Mouse (Mus musculus): ENCODE data around the gene Gm49322.
"Not testable (repeated sequence)": the region's sequence is repeated elsewhere in the genome, so short reads cannot be mapped to it uniquely, and the experiment has no call there.

Gm49322 gene

DNA sequence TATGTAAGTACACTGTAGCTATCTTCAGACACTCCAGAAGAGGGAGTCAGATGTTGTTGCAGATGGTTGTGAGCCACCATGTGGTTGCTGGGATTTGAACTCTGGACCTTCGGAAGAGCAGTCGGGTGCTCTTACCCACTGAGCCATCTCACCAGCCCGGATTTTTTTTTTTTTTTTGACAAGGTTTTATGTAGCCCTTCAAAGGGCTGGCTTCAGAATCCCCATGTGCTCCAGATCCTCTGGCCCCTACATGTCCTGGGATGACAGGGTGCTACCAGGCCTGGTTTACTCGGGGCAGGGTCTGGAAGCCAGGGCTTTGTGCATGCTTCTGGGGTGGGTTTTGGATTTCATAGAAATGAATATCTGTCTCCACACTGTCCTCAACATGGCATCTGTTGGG, at the start of gene Gm49322:
TSS of gene Gm49322 (plus strand) at position 301 of the 400 bp plus-strand sequence.
- not testable (repeated sequence) for DNase-seq (ENCODE audit: low read depth)

- DNase-seq (ENCODE audit: low read depth) = no peak
Observed at GRCm38 (mm10) chr10:80557346-80557965, 48.4 kb upstream of the Gm49322 start.

DNA sequence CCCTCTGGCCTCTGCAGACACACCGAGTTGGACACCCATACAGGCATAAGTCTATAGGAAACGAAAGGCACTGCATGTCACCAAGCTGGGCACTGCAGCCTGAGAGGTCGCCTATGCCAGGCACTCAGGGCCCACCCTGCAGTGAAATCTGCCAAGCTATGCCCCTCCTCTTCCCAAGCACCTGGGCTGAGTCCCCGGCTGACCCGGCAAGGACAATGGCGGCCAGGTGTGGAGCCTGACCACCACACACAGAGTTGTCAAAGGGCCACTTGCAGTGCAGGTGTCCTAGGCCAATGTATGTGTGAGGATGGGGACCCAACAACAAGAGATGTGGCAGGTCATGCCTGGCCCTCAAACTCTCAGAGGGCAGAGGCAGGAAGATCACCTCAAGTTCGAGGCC, 46.4 kb upstream of the Gm49322 start:
- DNase-seq (ENCODE audit: low read depth) = no peak

DNA sequence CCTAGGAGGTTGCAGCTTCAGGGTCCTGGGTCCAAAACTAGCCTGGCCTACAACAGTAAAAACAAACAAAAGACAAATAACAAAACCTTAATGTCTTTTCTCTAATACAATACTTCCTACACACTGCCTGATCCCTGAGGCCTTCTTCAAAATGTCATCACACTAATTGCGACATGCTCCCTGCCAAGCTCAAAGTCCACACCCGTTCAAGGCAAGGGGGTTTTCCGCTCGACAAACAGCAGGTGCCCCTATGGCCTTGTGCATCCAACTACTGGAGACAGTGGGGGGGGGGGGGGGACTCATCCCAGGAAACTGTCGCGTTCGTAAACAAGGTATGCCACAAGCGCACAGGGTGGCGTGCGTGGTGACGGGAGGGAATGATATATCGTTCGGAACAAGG, 45.2 kb upstream of the Gm49322 start:
- DNase-seq (ENCODE audit: low read depth) = no peak

DNA sequence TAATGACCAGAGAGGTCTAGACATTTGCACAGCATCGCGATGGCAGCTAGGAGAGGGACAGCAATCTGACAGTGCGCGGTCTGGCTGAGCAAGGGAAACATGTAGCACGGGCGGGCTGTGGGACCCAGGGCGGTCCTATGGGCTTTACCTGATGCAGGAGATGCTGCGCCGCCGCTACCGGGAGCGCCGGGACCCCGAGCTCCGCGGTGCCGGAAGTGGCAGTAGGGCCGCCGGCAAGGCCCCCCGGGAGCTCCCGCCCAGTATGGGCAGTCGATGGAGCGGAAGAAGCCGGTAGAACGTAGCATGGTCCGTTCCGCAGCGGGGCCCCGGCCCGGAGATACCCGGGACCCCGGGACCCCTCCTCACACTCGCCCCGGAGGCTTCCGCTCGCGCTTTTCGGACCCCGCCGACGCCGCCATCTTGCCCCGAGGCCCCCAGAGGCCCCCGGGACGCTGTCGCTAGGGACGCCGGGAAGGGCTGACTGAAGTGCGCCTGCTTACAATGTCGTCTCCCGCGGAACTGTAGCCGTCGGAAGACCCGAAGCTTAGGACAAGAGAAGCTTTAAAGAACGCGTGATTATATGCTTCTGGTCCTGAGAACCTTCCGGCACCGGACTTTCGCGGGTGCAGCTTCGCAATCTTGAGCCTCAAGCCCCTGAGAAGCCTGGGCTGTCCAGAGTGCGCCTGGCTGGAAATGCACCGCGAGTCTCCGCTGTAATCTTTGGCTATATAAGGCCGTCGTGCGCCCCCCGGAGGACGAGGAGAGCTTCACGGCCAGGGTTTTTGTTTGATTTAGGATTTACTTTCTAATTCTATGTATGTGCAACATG, 44.5 kb upstream of the Gm49322 start, which contains the start of gene Rexo1:
TSS of gene Rexo1 (minus strand) at position 445 of the 829 bp plus-strand sequence.
- peak; percentile 95 for DNase-seq (ENCODE audit: low read depth)

GRCm38 (mm10) chr10:80566375-80567092, 39.3 kb upstream of the Gm49322 start:
- DNase-seq (ENCODE audit: low read depth) = no peak

GRCm38 (mm10) chr10:80568876-80569275, 36.9 kb upstream of the Gm49322 start:
- no peak for DNase-seq (ENCODE audit: low read depth)

DNA sequence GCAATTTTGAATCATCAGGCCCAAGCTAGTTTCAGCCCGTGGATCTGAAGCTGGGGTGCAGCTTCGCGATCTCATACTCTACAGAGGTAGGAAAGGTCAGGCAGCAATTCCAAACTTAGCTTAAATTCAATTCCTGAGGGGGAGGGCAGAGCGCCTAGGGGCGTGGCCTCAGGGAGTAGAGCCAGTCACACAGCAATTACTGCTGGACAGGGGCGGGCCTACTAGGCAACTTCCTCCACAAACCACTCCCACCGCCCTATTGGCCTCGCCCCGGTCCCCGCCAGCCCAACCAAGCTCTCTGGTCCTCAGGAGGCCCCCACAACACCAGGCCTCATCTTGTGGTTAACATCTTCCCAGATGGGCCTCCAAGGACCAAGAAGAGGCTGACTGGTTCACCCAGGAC, 36.2 kb upstream of the Gm49322 start:
- no peak for DNase-seq (ENCODE audit: low read depth)

DNA sequence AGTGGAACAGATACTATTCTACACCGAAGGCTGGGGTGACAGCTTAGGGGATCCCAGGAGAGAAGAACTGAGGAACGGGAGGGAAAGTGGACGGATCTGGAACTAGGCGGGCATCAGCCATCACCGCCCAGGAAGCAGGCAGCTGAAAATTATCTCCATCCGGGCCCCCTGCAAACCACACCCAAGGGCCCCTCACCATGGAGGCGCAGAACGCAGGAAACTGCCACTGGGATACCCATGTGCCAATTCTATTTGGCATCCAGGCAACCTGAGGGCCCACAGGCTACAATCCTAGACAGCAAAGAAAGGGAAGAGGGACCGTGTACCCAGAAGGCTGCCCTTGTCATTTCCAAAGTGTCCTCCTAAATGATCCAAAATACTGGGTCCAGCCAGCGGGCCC, 35.4 kb upstream of the Gm49322 start:
- no peak for DNase-seq (ENCODE audit: low read depth)

GRCm38 (mm10) chr10:80570871-80571836, 34.7 kb upstream of the Gm49322 start:
- no peak for DNase-seq (ENCODE audit: low read depth)

GRCm38 (mm10) chr10:80572477-80572876, 33.3 kb upstream of the Gm49322 start:
- no peak for DNase-seq (ENCODE audit: low read depth)

GRCm38 (mm10) chr10:80573944-80574343, 31.9 kb upstream of the Gm49322 start:
- no peak for DNase-seq (ENCODE audit: low read depth)

DNA sequence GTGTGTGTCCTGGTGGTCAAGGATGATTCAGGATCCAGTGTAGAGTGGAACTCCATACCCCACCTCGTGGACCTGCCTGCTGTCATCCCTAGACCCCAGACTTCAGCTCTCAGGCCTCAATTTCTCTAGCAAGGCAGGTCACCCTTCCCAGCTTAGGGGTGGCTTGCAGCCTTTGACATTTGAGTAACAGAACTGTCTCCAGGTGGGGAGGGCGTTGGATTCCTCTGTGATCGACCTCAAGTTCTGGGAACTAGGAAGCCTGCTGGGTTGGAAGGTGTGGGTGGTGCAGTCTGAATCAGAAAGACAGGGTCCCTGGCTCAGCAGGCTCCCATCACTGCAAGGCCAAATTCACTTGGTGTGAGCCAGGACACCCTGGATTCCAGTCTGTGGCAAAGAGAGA, 30.9 kb upstream of the Gm49322 start:
- no peak for DNase-seq (ENCODE audit: low read depth)

- no peak for DNase-seq (ENCODE audit: low read depth)
Observed at GRCm38 (mm10) chr10:80575925-80576324, 29.9 kb upstream of the Gm49322 start.

GRCm38 (mm10) chr10:80576351-80577194, 29.2 kb upstream of the Gm49322 start:
- DNase-seq (ENCODE audit: low read depth) = no peak

GRCm38 (mm10) chr10:80577195-80578130, 28.4 kb upstream of the Gm49322 start, which contains the start of gene Klf16:
Klf16 (minus strand) TSS chr10:80577321.
- peak; percentile 80 for DNase-seq (ENCODE audit: low read depth)

DNA sequence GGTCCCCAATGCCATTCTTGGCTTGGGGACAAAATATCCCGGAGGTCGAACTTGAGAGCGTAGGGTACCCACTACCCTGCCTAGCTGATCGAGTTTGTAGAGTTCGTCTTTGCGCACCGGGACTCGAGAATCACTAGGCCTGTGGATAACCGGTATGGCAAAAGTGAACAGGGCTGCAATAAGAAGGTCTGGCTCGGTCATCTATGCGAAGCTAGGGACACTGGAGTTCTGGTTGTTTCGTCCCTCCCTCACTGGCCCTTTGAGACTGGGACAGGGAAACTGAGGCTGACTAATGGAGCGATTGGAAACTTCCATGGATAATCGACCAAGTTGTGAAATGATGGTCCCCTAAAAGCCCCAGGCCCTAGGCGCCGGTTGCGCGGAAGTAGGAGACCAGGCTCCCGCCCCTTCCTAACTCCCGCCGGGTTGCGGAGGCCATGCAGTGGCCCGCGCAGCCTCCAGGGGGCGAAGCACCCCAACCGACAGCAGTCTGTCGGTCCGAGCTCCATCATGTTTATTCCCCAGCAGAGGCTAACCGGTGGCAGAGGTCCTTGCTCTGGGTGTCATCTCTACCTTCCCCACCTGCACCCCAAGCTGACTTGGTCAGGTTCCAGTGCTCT, 27.6 kb upstream of the Gm49322 start:
- peak; percentile 64 for DNase-seq (ENCODE audit: low read depth)

- peak; percentile 59 for DNase-seq (ENCODE audit: low read depth)
Observed at GRCm38 (mm10) chr10:80578911-80579310, 26.9 kb upstream of the Gm49322 start.

GRCm38 (mm10) chr10:80583047-80583446, 22.8 kb upstream of the Gm49322 start:
- no peak for DNase-seq (ENCODE audit: low read depth)

Measured in fibroblast of lung, adult 2 months (primary cell).